Mouse (Mus musculus) midbrain, embryonic 16.5 days (tissue): Measurements from ENCODE around the gene Zic2. TPM values are rescaled to one million over a fixed set of nuclear protein-coding genes. Genes with fewer than 3 reads are reported as not detected.
A peak's percentile ranks its signal among the peaks of the same experiment; 100 is the strongest.

ENCODE experiments used
- ATAC-seq: fragments of 200-750 bp; cut with Nextera tagmentation; 2 replicates; pipeline ENCODE4 v1.8.0; 2017; ENCODE audit warnings: moderate TSS enrichment
- H3K27ac ChIP-seq: fragments of 300-500 bp; sonication (generic); 2 replicates; pipeline ENCODE4 v1.5.1; 2014; ENCODE audit warnings: mild to moderate bottlenecking, low read length, mixed read lengths
- H3K27me3 ChIP-seq: fragments of 300-500 bp; sonication (generic); 2 replicates; pipeline ENCODE4 v1.6.1; 2014; ENCODE audit warnings: low read depth, low read length, mixed read lengths; ENCODE audit not compliant: control insufficient read depth, insufficient read depth
- H3K36me3 ChIP-seq: fragments of 300-500 bp; sonication (generic); 2 replicates; pipeline ENCODE4 v1.6.1; 2014; ENCODE audit warnings: mild to moderate bottlenecking, low read length, moderate library complexity, mixed read lengths; ENCODE audit not compliant: control insufficient read depth, insufficient read depth
- H3K4me1 ChIP-seq: fragments of 300-500 bp; sonication (generic); 2 replicates; pipeline ENCODE4 v1.6.1; 2014; ENCODE audit warnings: mild to moderate bottlenecking, low read length, mixed read lengths; ENCODE audit not compliant: control insufficient read depth, insufficient read depth
- H3K4me2 ChIP-seq: fragments of 300-500 bp; sonication (generic); 2 replicates; pipeline ENCODE4 v1.6.1; 2014; ENCODE audit warnings: mild to moderate bottlenecking, low read length, mixed read lengths
- H3K4me3 ChIP-seq: fragments of 300-500 bp; sonication (generic); 2 replicates; pipeline ENCODE4 v1.5.1; 2014; ENCODE audit warnings: low read depth, mild to moderate bottlenecking, low read length, moderate library complexity, mixed read lengths
- H3K9ac ChIP-seq: fragments of 300-500 bp; sonication (generic); 2 replicates; pipeline ENCODE4 v1.6.1; 2014; ENCODE audit warnings: low read depth, low read length, mixed read lengths
- H3K9me3 ChIP-seq: fragments of 300-500 bp; sonication (generic); replicated peaks from 2 replicates; pipeline ENCODE4 v1.6.1; 2014; ENCODE audit warnings: mild to moderate bottlenecking, low read length, mixed read lengths; ENCODE audit not compliant: control insufficient read depth, poor library complexity, severe bottlenecking
- WGBS: fragments of 180-500 bp; shearing (Covaris S2); extraction: QIAGEN DNeasy Blood & Tissue Kit; methylation state at CpG from one replicate; pipeline ENCODE4 v1.1.7; 2014; 5-methylcytosine and 5-hydroxymethylcytosine counted together
- polyA plus RNA-seq: library from polyadenylated mRNA; unstranded; fragments of >200 nt; fragmentation: Nextera tagmentation; extraction: Ambion mirVana; gene quantifications from 2 replicates; pipeline ENCODE4 v1.2.1, GENCODE M21; 2015

Zic2 gene
- polyA plus RNA-seq, result 6.3 and 15.2 TPM in 2 replicates

GRCm38 (mm10) chr14:122474891-122475556 is at the start of gene Zic2:
Zic2 (plus strand) TSS chr14:122475435.
- under 1% methylated on average over 47 of the region's 73 CpGs for WGBS
- Histone ChIP-seq H3K9ac (peak within 1 kb of the TSS; percentile 76), H3K4me2 (peak within 1 kb of the TSS; percentile 44), H3K4me1 (peaks cover 9% of the 10 kb centered on the region; the same call in 1 of the 2 replicates), H3K27me3 (peaks cover 3% of the 10 kb centered on the region), H3K9me3 (no peaks in the 10 kb centered on the region), H3K4me3 (peak within 1 kb of the TSS; percentile 53), H3K27ac (peak within 1 kb of the TSS; percentile 91), H3K36me3 (no peaks in the 10 kb centered on the region)
- ATAC-seq, result peak; percentile 84

- Histone ChIP-seq H3K4me2 (no peak overlapping the region), H3K36me3 (no peaks in the 10 kb centered on the region), H3K4me1 (no peaks in the 10 kb centered on the region), H3K9me3 (no peaks in the 10 kb centered on the region), H3K9ac (no peak overlapping the region), H3K27ac (no peak overlapping the region), H3K27me3 (no peaks in the 10 kb centered on the region), H3K4me3 (no peak overlapping the region)
- ATAC-seq, result peak; percentile 21; the same call in 1 of the 2 replicates
- 49% methylated on average over 10 of the region's 10 CpGs for WGBS
Observed at GRCm38 (mm10) chr14:122426529-122427203, 48.6 kb upstream of the Zic2 start.

- Histone ChIP-seq H3K27ac (no peak overlapping the region), H3K4me1 (no peaks in the 10 kb centered on the region), H3K9me3 (no peaks in the 10 kb centered on the region), H3K9ac (no peak overlapping the region), H3K4me3 (no peak overlapping the region), H3K36me3 (no peaks in the 10 kb centered on the region), H3K4me2 (no peak overlapping the region), H3K27me3 (no peaks in the 10 kb centered on the region)
- WGBS, result 33% methylated on average over 8 of the region's 8 CpGs
- ATAC-seq, result peak; percentile 62; the same call in 1 of the 2 replicates
Observed at GRCm38 (mm10) chr14:122427204-122427560, 48.1 kb upstream of the Zic2 start.

- no peak overlapping the region for H3K27ac ChIP-seq
- ATAC-seq, result no peak
- no peak overlapping the region for H3K4me3 ChIP-seq
- H3K9me3 ChIP-seq, result no peaks in the 10 kb centered on the region
- H3K4me1 ChIP-seq, result no peaks in the 10 kb centered on the region
- H3K9ac ChIP-seq, result no peak overlapping the region
- no peaks in the 10 kb centered on the region for H3K36me3 ChIP-seq
- H3K27me3 ChIP-seq, result no peaks in the 10 kb centered on the region
- WGBS, result 66% methylated on average over 3 of the region's 3 CpGs
- no peak overlapping the region for H3K4me2 ChIP-seq
Observed at GRCm38 (mm10) chr14:122427654-122428053, 47.6 kb upstream of the Zic2 start.

GRCm38 (mm10) chr14:122432558-122432957 is 42.7 kb upstream of the Zic2 start:
- Histone ChIP-seq H3K4me1 (no peaks in the 10 kb centered on the region), H3K27me3 (no peaks in the 10 kb centered on the region), H3K36me3 (no peaks in the 10 kb centered on the region), H3K4me3 (no peak overlapping the region), H3K4me2 (no peak overlapping the region), H3K9ac (no peak overlapping the region), H3K27ac (no peak overlapping the region), H3K9me3 (no peaks in the 10 kb centered on the region)
- ATAC-seq, result no peak
- WGBS, result 52% methylated on average over 3 of the region's 3 CpGs

- no peaks in the 10 kb centered on the region for H3K27me3 ChIP-seq
- WGBS, result 90% methylated on average over 10 of the region's 10 CpGs
- no peak overlapping the region for H3K9ac ChIP-seq
- H3K9me3 ChIP-seq, result no peaks in the 10 kb centered on the region
- no peak overlapping the region for H3K4me3 ChIP-seq
- no peak overlapping the region for H3K4me2 ChIP-seq
- H3K36me3 ChIP-seq, result no peaks in the 10 kb centered on the region
- no peak overlapping the region for H3K27ac ChIP-seq
- no peak for ATAC-seq
- no peaks in the 10 kb centered on the region for H3K4me1 ChIP-seq
Observed at GRCm38 (mm10) chr14:122434039-122434438, 41.2 kb upstream of the Zic2 start.

GRCm38 (mm10) chr14:122436850-122437249 is 38.4 kb upstream of the Zic2 start:
- H3K36me3 ChIP-seq, result no peaks in the 10 kb centered on the region
- no peak overlapping the region for H3K9ac ChIP-seq
- no peak overlapping the region for H3K4me2 ChIP-seq
- no peaks in the 10 kb centered on the region for H3K9me3 ChIP-seq
- no peaks in the 10 kb centered on the region for H3K4me1 ChIP-seq
- 82% methylated on average over 10 of the region's 10 CpGs for WGBS
- H3K27ac ChIP-seq, result no peak overlapping the region
- no peaks in the 10 kb centered on the region for H3K27me3 ChIP-seq
- H3K4me3 ChIP-seq, result no peak overlapping the region
- ATAC-seq, result no peak

GRCm38 (mm10) chr14:122449601-122450495 is 25.4 kb upstream of the Zic2 start:
- Histone ChIP-seq H3K4me2 (peak overlapping the region; percentile 67), H3K4me1 (peaks cover 14% of the 10 kb centered on the region), H3K27me3 (peaks cover 56% of the 10 kb centered on the region), H3K4me3 (peak overlapping the region; percentile 40), H3K9me3 (no peaks in the 10 kb centered on the region), H3K27ac (peak overlapping the region; percentile 69; the same call in 1 of the 2 replicates), H3K36me3 (no peaks in the 10 kb centered on the region), H3K9ac (peak overlapping the region; percentile 56)
- WGBS, result 2% methylated on average over 29 of the region's 29 CpGs
- no peak for ATAC-seq
